Mouse (Mus musculus): Measurements from ENCODE around the gene Smndc1. TPM values are rescaled to one million over a fixed set of nuclear protein-coding genes. Genes with fewer than 3 reads are reported as not detected.

The Smndc1 gene
- total RNA-seq, 2 experiments from 2014 or later = 27.3 to 34.7 TPM

GRCm38 (mm10) chr19:53378421-53378820, 12.0 kb downstream of the Smndc1 start:
- DNase-seq = no peak

GRCm38 (mm10) chr19:53377652-53378051, 12.7 kb downstream of the Smndc1 start:
- DNase-seq = no peak

- DNase-seq = no peak
Observed at GRCm38 (mm10) chr19:53375816-53376215, 14.6 kb downstream of the Smndc1 start.

GRCm38 (mm10) chr19:53375299-53375698, 15.1 kb downstream of the Smndc1 start:
- DNase-seq = no peak

DNA sequence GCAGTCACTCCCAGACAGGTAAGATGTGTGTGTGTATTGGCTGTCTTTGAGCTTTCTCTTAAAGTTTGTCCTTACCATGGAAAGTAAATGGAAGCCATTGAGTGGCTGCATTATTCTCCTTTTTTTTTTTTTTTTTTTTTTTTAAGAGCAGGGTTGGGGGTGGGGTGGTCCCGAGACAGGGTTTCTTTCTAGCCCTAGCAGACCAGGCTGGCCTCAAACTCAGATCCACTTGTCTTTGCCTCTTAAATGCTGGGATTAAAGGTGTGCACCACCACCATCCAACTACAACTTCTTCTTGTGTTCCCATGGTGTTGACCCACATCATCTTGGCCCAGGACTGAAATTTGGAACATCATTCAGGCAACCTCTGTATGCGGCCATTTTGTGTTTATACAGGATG, 16.8 kb downstream of the Smndc1 start:
- no peak for DNase-seq

DNA sequence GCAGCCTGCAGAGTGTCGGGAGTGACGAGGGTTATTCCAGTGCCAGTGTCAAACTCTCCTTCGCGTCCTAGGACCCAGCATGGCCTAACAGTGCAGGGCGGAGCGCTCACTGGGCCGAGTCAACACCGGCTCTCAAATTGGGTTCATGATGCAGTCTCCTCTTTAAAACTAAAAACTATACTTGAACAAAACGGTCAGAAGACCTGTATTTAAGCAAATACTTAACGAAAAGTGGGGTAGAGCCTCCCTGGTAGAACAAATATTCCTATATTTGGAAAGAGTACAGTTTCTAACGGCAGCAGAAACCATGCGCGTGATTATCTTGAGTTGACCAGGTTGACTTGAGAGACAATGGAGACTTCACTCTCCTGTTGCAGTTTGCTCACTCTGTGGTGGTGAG, 18.7 kb downstream of the Smndc1 start, which contains the start of gene Gm10197:
Gene Gm10197 (minus strand): TSS at position 101 of the 400 bp plus-strand sequence.
- no peak for DNase-seq

DNA sequence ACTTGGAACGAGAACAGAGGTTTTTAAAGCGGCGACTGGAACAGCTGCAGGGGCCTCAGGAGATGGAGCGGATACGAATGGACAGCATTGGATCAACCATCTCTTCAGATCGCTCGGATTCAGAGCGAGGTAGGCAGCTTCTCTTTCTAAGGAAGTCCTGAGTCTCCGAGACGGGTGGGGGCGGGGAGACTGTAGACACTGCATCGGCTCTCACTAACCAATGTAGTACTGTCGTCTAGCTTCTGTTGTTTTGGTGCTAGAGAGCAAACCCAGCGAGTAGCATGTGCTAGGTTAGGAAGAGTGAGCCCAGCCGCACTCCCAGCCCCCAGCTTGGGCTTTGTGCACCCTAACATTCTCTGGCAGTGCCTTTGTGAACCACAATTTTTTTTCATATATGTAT, 20.1 kb downstream of the Smndc1 start:
- no peak for DNase-seq

DNA sequence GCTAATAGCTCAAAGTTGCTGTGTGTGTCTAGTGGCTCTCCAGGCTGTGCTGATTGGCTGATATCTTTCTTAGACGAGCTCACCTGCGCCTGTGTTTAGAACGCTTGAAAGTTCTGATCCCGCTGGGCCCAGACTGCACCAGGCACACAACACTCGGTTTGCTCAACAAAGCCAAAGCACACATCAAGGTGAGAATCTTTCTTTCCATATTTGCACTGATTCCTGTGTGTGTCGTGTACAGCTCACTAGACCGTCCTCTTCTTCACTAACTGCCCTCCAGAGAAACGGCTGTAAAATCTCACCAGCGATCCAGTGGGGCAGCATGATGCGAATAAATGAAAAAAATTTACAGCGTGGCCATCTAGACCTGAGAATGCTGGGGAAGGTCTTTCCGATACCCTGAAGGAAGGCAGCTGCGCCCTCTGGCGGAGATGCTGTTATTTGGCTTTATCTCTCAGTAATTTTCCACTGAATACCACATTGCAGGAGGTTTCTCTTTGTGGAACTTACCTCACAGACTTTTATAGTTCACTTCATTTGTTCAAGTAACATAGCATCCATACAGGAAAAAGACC, 20.8 kb downstream of the Smndc1 start:
- peak; percentile 82 for DNase-seq

- DNase-seq = no peak
Observed at GRCm38 (mm10) chr19:53366881-53367280, 23.5 kb downstream of the Smndc1 start.

GRCm38 (mm10) chr19:53366057-53366775, 24.2 kb downstream of the Smndc1 start:
- no peak for DNase-seq

DNA sequence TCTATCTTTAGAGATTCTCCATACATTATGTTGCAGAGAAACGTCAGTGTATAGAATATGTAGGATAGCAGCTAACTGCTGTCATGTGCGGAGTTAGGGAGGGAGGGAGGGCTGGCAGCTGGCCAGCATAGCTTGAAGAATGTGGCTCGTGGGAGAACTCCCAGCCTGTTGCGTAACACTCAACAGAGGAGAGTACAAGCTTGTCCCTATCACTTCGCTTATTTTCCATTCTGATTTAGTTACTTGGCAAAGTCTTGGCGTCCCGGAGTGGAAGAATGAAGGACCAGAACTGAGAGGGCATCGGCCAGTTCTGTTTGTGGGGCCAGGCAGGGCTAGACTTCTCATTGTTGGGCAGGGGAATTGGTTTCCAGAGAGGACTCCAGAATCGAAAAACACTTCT, 25.4 kb downstream of the Smndc1 start:
- peak; percentile 40 for DNase-seq

GRCm38 (mm10) chr19:53364551-53364950, 25.8 kb downstream of the Smndc1 start:
- DNase-seq = no peak

DNA sequence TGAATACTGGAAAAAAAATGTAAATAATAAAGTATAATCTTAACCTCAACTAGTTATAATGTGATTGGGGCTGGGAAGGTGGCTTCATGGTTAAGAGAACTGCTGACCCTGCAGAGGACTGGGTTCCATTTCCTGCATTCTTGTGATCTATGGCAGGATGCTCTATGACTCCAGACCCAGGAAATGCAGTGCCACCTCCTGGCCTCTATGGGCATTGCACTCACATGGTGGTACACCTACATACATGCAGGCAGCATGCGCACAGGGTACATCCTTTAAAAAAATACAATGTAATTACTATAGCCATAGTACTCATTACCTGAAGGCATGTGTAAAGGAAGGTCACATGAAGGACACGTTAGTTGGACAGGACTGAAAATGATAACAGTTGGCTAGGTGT, 27.4 kb downstream of the Smndc1 start:
- peak; percentile 20 for DNase-seq

DNA sequence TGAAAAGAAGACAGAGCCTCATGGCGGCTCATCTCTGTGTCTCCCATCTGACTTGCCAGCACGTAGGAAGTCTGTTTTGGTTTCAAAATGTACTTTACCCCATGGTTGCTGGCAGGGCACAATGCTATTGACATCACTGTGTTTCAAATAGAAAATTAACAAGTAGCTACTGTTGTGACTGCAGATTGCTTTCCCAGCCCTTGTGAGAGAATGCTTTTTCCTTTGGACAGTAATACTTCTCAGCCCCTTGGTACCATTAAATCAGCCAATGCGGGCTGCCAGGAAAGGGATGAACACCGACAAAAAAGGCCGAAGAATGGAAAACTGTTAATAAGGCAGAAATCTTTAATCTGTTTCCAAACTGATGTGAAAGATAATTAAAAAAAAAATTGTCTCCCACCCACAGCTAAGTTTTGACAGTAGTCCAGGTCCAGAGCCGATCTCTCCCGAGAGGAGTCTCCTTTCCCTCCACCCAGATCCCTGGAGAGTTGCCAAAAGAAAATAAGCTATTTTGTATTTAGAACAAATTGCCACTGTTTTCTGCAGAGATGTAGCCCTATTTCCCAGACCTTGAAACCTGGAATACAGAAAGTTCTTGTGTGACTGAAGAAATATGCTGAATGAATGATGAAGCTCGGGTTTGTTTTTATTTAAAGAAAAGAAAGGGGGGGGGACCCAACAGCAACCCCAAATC, 30.0 kb downstream of the Smndc1 start:
- no peak for DNase-seq

DNA sequence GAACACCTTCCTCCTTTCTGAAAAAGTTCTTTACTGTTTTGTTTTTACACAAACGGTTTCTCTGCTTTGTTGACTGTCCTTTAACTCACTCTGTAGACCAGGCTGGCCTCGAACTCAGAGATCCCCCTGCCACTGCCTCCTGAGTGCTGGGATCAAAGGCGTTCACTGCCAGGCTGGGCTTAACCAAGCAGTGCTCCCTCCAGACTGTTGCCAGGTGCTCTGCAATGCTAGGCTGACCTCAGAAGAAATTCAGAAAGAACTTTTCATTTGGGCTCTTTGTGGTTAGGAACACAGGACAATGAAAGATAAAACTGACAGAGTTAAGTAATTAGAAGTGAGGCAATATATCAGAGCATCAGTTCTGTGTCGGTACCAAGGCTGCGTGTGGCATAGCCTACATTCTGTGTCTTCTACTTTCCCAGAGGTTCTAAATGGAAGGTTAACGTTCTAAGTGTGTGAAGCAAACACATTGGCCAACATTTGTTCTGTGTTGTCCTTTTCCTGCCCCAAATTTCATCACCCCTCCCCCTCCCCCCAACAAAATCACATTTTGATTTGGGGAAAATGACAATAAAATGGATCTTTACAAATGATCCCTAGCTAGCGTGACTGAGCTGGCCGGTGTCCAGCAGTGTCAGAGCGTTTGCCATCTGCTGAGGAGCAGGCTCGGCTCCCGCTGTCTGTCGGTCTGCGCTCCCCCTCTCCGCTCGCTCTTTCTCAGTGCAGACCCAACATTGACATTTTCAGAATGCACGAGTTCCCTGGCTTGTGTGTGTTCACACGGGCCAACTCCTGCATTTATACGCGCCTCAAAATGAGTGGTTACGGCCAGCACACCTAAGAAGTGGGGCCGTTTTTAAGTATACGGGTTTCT, 31.0 kb downstream of the Smndc1 start:
- DNase-seq = peak; percentile 68

DNA sequence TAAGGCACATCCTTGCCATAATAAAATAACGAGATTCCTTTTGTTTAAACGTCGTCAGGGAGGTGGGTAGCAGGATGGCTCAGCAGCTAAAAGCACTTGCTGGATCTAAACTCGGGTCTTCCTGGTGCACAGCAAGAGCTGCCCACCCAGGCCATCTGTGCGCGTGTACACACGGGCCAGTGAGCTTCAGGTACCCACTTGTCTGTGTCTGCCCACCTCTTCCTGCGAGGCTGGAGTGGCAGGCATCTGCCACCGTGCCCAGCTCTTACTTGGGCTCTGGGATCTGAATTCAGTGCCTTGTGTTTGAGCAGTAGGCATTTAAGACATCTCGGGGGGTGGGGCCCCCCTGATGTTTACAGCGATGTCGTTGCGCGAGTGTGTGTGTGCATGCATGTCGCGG, 35.3 kb downstream of the Smndc1 start:
- no peak for DNase-seq

GRCm38 (mm10) chr19:53354271-53355000, 35.9 kb downstream of the Smndc1 start:
- no peak for DNase-seq

DNA sequence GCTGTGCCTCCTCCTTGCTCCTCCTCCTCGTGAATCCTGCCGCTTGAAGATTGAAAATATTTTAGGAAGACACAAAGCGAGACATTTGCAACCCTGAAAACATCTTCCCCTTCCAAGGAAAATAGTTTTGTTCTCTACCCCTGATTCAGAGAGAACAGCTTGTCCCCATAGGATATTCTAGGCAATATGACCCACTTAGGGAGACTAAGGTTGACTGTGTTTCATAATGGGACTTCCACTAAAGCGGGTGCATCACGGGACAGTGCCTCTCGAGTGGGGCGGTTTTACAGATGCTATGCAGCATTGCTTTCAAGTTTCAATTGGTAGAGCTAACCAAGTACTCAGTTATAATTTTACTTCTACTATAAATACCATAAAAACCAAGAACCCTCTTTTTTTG, 36.5 kb downstream of the Smndc1 start:
- no peak for DNase-seq

DNA sequence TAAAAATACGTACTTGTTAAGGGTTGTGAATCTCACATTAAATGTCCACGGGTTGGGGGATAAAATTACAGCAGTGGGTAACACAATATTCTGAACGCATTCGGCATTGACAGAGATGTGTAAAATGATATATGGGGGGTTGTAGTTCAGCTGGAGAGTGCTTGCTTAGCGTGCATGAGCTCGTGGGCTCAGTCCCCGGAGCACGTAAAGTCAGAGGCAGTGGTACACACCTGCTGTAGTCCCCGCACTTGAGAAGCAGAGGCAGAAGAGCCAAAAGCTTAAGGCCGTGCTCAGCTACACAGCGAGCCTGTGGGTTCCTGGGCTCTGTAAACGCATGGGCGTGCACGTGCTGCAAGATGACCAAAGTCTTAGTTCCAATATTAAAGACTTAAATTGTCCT, 44.6 kb downstream of the Smndc1 start:
- no peak for DNase-seq

GRCm38 (mm10) chr19:53344062-53344461, 46.3 kb downstream of the Smndc1 start:
- DNase-seq = no peak

GRCm38 (mm10) chr19:53343174-53343881, 47.0 kb downstream of the Smndc1 start:
- no peak for DNase-seq

Data from gastrocnemius, postnatal 10 days (tissue).